Mouse (Mus musculus): ENCODE data around the gene Gm11011. TPM values are rescaled to one million over a fixed set of nuclear protein-coding genes. Genes with fewer than 3 reads are reported as not detected.

Gene Gm11011
- not detected for polyA plus RNA-seq (2015; fragmentation: Illumina TruSeq; extraction: RNeasy Lipid Tissue Mini Kit (QIAGEN cat#74804); ENCODE audit: insufficient read depth, low replicate concordance)

GRCm38 (mm10) chr2:169587645-169588044 is at the start of gene Gm11011:
TSS of gene Gm11011 (minus strand) at chr2:169587745.

GRCm38 (mm10) chr2:169632338-169633151 is 45.0 kb upstream of the Gm11011 start, which contains the start of gene Tshz2:
TSS of gene Tshz2 (plus strand) at chr2:169633013.

Other genes starting within 250 kb of the Gm11011 start
- 10.9 TPM for gene Tshz2, start 45.3 kb upstream of the Gm11011 start, polyA plus RNA-seq (2015; fragmentation: Illumina TruSeq; extraction: RNeasy Lipid Tissue Mini Kit (QIAGEN cat#74804); ENCODE audit: insufficient read depth, low replicate concordance)